Mouse (Mus musculus): Measurements from ENCODE around the gene Fam19a4. TPM values are rescaled to one million over a fixed set of nuclear protein-coding genes. Genes with fewer than 3 reads are reported as not detected.
"Not testable (repeated sequence)": the region's sequence is repeated elsewhere in the genome, so short reads cannot be mapped to it uniquely, and the experiment has no call there.

Fam19a4 gene
- total RNA-seq, 2 experiments from 2014 or later, result 0.09 to 0.23 TPM

DNA sequence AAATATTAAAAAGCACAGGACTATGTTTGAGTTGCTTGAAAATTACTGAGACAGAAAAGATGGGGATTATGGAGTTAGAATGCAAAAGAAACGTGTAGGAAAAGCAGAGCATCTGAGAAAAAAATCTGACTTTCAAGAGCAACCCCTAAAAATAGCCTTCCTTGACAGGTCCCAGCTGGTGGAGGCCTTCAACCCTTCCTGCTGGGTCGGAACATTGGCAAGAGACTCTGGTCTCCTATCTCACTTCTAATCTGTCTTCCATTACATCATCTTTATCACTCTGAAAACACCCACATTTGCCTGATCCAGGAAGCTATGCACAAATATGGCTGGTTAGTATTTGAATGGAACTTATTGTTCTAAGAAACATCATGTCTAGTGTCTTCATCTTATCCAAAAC lies 115.4 kb downstream of the Fam19a4 start:
- DNase-seq, result no peak

DNA sequence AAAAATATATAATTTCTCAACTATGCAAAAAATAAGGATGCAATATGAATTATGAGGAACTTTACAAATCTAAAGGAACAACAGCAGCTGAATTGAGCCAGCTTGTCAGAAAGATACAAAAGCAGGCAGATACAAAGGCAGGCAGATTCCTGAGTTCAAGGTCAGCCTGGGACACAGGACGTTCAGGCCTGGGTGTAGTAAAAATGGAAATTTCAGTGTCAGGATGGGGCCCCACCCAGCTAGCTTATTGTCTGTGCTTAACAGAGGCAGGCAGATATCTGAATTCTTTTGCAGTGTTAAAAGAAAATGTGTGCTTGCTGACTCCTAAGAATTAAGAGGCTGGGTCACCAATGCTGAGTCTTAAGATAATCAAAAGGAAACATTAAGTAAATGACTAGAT lies 124.4 kb downstream of the Fam19a4 start:
- no peak for DNase-seq

DNA sequence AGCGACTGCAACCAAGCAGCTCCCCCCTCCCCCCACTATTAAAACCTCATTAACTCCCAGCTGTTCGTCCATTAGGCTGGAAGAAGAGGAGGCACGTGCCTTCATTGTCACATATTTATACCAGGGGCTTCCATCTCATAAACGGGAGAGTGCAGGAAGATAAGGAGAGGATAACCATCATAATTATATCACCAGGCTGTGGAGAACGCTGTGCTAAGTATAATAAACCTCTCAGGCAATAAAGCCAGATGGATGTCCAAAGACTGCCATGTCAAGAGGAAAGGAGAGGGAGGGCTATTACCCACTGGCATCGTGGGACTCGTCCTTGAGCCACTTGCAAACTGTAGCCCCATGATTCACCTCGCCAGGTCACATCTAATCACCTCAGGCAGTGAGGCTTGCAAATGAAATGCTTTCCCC lies 151.1 kb downstream of the Fam19a4 start:
- DNase-seq, result no peak

DNA sequence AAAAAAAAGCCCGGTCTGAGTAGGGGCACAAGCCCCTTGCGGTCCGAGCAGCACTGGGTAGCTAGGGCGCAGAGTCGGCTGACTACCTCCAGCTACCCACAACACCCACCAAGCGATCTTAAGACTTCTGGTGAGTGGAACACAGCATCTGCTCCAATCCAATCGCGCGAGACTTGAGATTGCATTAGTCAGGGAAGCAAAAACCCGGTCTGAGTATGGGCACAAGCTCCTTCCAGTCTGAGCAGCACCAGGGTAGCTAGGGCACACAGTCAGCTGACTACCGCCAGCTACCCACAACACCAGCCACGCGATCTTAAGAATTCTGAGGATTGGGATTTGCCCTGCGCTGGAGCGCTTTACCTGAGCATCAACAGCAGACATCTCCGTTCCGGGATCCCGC lies 183.1 kb downstream of the Fam19a4 start:
- DNase-seq, result not testable (repeated sequence)

DNA sequence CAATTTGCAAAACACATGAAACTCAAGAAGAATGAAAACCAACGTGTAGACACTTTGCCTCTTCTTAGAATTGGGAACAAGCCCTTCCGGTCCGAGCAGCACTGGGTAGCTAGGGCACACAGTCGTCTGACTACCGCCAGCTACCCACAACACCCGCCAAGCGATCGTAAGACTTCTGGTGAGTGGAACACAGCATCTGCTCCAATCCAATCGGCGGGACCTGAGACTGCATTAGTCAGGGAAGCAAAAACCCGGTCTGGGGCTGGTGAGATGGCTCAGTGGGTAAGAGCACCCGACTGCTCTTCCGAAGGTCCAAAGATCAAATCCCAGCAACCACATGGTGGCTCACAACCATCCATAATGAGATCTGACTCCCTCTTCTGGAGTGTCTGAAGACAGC lies 183.6 kb downstream of the Fam19a4 start:
- not testable (repeated sequence) for DNase-seq

DNA sequence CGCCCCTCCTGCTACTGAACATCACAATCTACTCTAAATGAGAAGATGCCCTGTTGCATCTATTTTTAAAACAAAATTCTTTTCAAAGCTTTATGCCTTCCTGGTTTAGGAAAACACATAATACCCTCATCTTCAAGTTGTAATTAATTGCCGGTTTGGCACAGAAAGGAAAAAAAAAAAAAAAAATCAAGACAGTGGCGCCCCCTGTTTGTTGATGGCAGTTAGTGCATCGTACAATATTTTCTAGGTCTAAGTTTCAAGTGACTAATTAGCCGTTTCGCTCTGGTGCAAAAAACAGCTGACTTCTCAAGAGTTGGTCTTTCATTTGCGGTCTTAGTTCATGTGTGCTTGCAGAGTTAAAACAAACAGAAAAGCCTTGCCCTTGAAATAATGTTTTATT lies 207.1 kb downstream of the Fam19a4 start:
- DNase-seq, result no peak

DNA sequence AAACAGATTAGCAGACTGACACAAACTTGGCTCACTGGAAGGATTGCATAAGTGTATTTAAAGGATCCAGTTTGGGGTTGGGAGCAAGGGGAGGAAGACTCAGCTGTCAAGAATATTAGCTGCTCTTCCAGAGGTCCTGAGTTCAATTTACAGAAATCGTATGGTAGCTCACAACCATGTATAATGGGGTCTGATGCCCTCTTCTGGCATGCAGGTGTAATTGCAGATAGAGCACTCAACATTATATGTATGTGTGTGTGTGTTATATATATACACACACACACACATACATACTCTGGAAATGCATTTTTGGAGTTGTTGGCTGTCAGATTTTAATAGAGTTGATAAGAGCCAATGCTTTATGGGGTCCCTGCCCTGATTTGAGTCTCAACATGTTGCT lies 216.3 kb downstream of the Fam19a4 start:
- no peak for DNase-seq

DNA sequence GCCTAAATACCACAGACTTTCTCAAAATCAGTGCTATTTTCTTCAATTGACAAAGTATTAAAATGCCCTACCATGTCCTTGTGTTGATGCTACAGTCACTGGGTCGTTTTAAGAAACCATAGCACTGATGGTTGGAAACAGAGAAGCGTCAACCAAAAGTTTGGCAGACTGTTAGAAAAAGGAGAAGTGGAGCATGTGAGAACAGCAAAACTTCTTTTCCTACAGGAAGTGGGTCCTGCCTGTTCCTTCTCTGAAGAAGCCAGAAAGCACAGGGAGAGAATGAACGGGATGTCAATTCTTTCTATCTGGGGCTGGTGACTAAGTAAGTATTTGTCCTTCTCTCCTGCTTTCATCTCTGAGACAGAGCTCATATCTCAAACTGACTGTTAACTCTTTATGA lies 219.6 kb downstream of the Fam19a4 start:
- no peak for DNase-seq

DNA sequence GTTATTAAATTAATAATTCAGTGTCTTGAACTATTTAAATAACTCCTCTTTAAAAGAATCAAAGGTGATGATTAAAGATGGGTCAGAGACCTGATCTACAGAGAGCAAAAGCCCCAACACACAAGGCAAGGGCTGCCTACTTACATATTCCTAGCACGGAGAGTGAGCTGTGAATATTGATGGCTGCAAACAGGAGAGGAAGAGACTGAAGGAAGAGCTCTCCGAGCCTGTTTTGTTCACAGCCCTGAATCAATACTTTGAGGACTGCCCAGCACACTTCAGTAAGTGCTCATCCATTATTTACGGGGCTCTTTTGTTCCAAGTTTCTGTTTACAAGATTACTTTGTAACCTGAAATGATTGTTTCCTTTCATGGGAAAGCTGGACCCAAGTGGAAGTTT lies 233.6 kb downstream of the Fam19a4 start:
- DNase-seq, result no peak

DNA sequence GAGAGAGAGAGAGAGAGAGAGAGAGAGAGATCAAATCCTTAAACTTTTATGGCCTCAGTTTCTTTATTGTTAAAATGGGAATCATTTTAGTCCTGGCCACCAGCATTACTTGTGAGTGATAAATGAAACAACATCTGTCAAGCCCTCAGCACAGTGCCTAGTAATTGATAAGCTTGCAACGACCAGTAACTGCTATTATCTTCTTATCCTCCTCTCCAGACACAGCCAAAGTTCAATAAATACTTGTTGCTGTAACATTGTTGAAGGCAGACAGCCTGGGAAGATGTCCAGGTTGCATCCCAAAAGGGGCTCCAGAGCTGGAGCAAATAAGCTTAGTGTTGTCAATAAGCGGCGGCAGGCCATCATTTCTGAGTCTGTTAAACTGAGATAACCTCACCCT lies 257.2 kb downstream of the Fam19a4 start:
- DNase-seq, result peak; percentile 4

DNA sequence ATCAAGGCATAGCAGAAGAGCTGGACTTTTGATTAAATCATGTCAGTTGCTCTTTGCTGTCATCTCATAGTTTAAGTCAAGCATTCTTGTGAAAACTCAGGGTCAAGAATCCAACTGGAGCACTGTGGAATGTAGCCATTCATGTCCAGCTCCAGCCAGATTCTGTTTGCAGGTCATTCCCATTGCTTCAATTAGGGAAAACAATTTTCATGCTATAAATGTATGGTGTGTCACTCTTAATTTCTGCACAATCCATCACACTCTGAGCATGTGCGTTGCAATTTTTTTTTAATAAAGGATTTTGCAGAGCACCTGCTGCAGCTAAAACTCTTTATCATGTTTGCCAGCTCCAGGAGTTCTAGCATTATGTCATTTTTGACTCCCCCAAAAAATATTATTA lies 261.5 kb downstream of the Fam19a4 start:
- no peak for DNase-seq

DNA sequence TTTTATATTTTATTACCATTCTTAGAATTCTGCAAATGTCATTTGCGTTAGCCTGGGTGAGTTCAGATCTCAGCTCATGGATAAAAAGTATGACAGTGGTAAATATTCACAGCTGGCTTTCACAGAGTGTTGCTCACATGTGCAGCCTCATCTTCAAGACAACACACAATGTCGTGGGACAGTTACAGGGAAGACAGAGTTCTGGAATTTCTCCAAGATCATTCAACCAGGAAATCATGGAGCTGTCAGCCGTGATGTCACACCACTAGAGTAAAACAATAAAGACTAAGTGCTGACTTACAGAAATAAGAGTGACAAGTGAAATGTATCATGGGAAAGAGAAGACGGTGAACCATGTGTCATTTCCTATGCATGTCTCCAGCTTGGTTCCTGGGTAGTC lies 262.8 kb downstream of the Fam19a4 start:
- no peak for DNase-seq

Other genes with a start within 250 kb of the Fam19a4 start
- gene Eogt, start 88.8 kb upstream of the Fam19a4 start, total RNA-seq (2021), result 1 to 10 TPM; 4.9 to 8.1 TPM
- 10 to 100 TPM; 27.6 to 32.0 TPM for gene Tmf1, start 118.7 kb upstream of the Fam19a4 start, total RNA-seq (2021)
- gene Uba3, start 145.2 kb upstream of the Fam19a4 start, total RNA-seq (2021), result 10 to 100 TPM; 50.3 to 51.2 TPM
- 100 to 1,000 TPM; 238 to 249 TPM for gene Arl6ip5, start 150.3 kb upstream of the Fam19a4 start, total RNA-seq (2021)
- 100 to 1,000 TPM; 113 to 139 TPM for gene Lmod3, start 192.3 kb upstream of the Fam19a4 start, total RNA-seq (2021)